Comparison of ENCODE assay signal across 16 mouse cellular contexts in the genomic region with DNA sequence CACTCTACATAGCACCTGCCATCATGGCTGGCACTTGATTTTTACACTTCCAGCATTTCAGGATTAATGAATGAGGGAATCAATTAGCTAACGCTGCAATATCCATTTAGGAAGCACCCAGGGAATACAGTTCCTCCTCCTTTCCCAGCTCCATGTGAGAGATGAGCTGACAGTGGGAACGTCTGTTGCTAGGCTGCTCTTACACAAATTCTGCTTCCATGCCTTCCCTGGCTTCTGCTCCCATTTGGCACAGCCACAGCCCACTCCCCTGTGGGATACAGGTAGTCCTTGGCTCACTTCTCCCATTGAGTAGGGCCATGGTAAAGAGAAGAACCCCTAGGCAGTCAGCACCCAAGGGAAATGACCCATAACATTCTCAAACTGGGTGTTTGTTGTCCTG.
"Had no signal": no experiment of that assay in that cellular context is flagged by ENCODE, and none has a peak within 500 bp of the region (broad histone marks: within the 10 kb centered on the region; RNA-seq: fewer than 3 reads in every experiment).

No protein-coding gene starts in this region.

- H3K36me3 ChIP-seq: liver, embryonic 13.5 days; neural tube, embryonic 12.5 days; stomach, embryonic 15.5 days had no signal

- H3K9ac ChIP-seq: liver, embryonic 13.5 days; neural tube, embryonic 12.5 days; stomach, embryonic 15.5 days had no signal

- H3K4me1 ChIP-seq: liver, embryonic 13.5 days; stomach, embryonic 15.5 days had no signal

- DNase-seq: kidney, postnatal 25 days; layer of hippocampus, adult 9-11 months; liver, embryonic 13.5 days; lung, adult 2 months; lung, postnatal 14 days; lung, postnatal 4 days; midbrain, embryonic 14.5 days; retina, postnatal 1 day; right cerebral cortex, postnatal 25 days; spleen, adult 18-20 months; thymus, postnatal 25 days had no signal

- H3K4me3 ChIP-seq: layer of hippocampus, adult 2 months; left cerebral cortex, adult 2 months; liver, embryonic 13.5 days; neural tube, embryonic 12.5 days; stomach, embryonic 15.5 days had no signal

- H3K9me3 ChIP-seq: liver, embryonic 13.5 days; neural tube, embryonic 12.5 days; stomach, embryonic 15.5 days had no signal

- H3K27me3 ChIP-seq: liver, embryonic 13.5 days; neural tube, embryonic 12.5 days; stomach, embryonic 15.5 days had no signal

- H3K27ac ChIP-seq: layer of hippocampus, adult 2 months; left cerebral cortex, adult 2 months; liver, embryonic 13.5 days; neural tube, embryonic 12.5 days; stomach, embryonic 15.5 days had no signal

- H3K4me2 ChIP-seq: liver, embryonic 13.5 days; midbrain, embryonic 11.5 days; neural tube, embryonic 12.5 days; stomach, embryonic 15.5 days had no signal
